Mouse (Mus musculus): ENCODE measurements around the gene Tecpr2. TPM values are rescaled to one million over a fixed set of nuclear protein-coding genes. Genes with fewer than 3 reads are reported as not detected.

The Tecpr2 gene
- polyA plus RNA-seq, 1 experiment: 4.2 TPM

DNA sequence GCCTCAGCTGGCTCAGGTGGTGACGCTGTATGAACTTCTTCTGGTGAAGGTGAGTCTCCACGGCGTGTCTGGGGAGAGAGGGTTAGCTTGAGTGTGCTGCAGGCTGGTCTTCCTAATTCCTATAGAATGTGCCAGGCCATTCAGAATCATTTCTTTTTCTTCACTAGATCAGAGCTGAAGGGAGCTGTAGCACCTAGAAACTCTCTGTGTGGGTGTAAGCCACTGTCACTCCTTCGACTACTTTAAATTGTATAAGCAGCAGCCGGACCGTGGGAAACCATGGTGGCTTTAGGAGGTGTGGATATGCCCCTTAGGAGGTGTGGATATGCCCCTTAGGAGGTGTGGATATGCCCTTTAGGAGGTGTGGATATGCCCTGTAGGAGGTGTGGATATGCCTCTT lies 25.1 kb upstream of the Tecpr2 start:
- no peak overlapping the region for H3ac ChIP-seq (ENCODE audit: control insufficient read depth, insufficient read length)
- H3K27me3 ChIP-seq (ENCODE audit: control insufficient read depth, insufficient read depth, insufficient read length): no peaks in the 10 kb centered on the region
- no peak overlapping the region for H3K4me2 ChIP-seq (ENCODE audit: low read depth)
- H3K4me3 ChIP-seq: no peak overlapping the region
- peaks cover 5% of the 10 kb centered on the region for H3K36me3 ChIP-seq (ENCODE audit: control insufficient read depth, insufficient read depth)
- no peak for TF ChIP-seq MYOG (IDR thresholded peaks at IDR 0.05; ENCODE audit: control insufficient read depth in 1 of 3, insufficient read depth in 1 of 3, insufficient read length in 2 of 3, low read depth in 2 of 3)
- TF ChIP-seq USF1 (IDR thresholded peaks at IDR 0.05; ENCODE audit: low read depth): no peak
- no peak for TF ChIP-seq MYOD1 (IDR thresholded peaks at IDR 0.05; ENCODE audit: control insufficient read depth in 1 of 3, insufficient read length in 2 of 3, low read depth in 2 of 3)
- TF ChIP-seq POLR2A (IDR thresholded peaks at IDR 0.05; ENCODE audit: insufficient read length, low read depth): no peak
- no peak for TF ChIP-seq POLR2AphosphoS2 (IDR thresholded peaks at IDR 0.05; ENCODE audit: insufficient read length, low read depth)
- no peak for TF ChIP-seq MAX (IDR thresholded peaks at IDR 0.05; ENCODE audit: low read depth)
- no peak for TF ChIP-seq CEBPB (IDR thresholded peaks at IDR 0.05; ENCODE audit: insufficient read depth, poor library complexity, severe bottlenecking)
- TF ChIP-seq REST (IDR thresholded peaks at IDR 0.05; ENCODE audit: insufficient read depth, insufficient read length): no peak
- H3K79me2 ChIP-seq (ENCODE audit: control insufficient read depth, insufficient read depth): no peaks in the 10 kb centered on the region

DNA sequence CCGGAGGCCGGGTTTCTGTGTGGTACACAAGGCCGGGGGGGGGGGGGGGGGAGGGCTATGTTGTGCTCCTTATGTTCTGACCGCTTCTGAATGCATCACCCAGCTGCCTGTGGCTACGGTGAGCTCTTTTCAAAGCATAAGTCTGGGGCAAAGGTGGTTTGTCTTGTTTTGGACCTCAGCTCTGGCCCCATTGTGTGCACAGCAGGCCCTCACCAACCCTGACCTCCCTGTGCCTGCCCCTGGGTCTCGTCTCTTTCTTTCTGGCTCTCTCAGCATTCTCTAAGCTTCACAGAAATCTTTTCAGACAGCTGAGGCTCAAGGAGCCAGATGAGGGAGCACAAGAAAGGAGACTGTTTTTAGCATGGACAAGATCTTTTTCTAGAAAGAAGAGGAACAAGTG lies 23.5 kb upstream of the Tecpr2 start:
- no peaks in the 10 kb centered on the region for H3K79me2 ChIP-seq (ENCODE audit: control insufficient read depth, insufficient read depth)
- H3K27me3 ChIP-seq (ENCODE audit: control insufficient read depth, insufficient read depth, insufficient read length): no peaks in the 10 kb centered on the region
- no peak for TF ChIP-seq REST (IDR thresholded peaks at IDR 0.05; ENCODE audit: insufficient read depth, insufficient read length)
- no peak for TF ChIP-seq TCF12 (IDR thresholded peaks at IDR 0.05; ENCODE audit: insufficient read depth, poor library complexity, severe bottlenecking)
- no peak for TF ChIP-seq MAX (IDR thresholded peaks at IDR 0.05; ENCODE audit: low read depth)
- no peak for TF ChIP-seq SRF (IDR thresholded peaks at IDR 0.05; ENCODE audit: control insufficient read depth, insufficient read length, low read depth)
- no peak for TF ChIP-seq CEBPB (IDR thresholded peaks at IDR 0.05; ENCODE audit: insufficient read depth, poor library complexity, severe bottlenecking)
- no peak for TF ChIP-seq USF1 (IDR thresholded peaks at IDR 0.05; ENCODE audit: low read depth)
- no peak for TF ChIP-seq MYOD1 (IDR thresholded peaks at IDR 0.05; ENCODE audit: control insufficient read depth in 1 of 3, insufficient read length in 2 of 3, low read depth in 2 of 3)
- TF ChIP-seq POLR2AphosphoS2 (IDR thresholded peaks at IDR 0.05; ENCODE audit: insufficient read length, low read depth): no peak
- TF ChIP-seq POLR2A (IDR thresholded peaks at IDR 0.05; ENCODE audit: insufficient read length, low read depth): no peak
- TF ChIP-seq E2F4 (IDR thresholded peaks at IDR 0.05; ENCODE audit: insufficient read depth): no peak
- no peak for TF ChIP-seq TCF3 (IDR thresholded peaks at IDR 0.05; ENCODE audit: insufficient read length, low read depth)
- no peak for TF ChIP-seq MYOG (IDR thresholded peaks at IDR 0.05; ENCODE audit: control insufficient read depth in 1 of 3, insufficient read depth in 1 of 3, insufficient read length in 2 of 3, low read depth in 2 of 3)
- H3K4me2 ChIP-seq (ENCODE audit: low read depth): no peak overlapping the region
- peaks cover 5% of the 10 kb centered on the region for H3K36me3 ChIP-seq (ENCODE audit: control insufficient read depth, insufficient read depth)
- H3K4me3 ChIP-seq: no peak overlapping the region
- no peak overlapping the region for H3ac ChIP-seq (ENCODE audit: control insufficient read depth, insufficient read length)

DNA sequence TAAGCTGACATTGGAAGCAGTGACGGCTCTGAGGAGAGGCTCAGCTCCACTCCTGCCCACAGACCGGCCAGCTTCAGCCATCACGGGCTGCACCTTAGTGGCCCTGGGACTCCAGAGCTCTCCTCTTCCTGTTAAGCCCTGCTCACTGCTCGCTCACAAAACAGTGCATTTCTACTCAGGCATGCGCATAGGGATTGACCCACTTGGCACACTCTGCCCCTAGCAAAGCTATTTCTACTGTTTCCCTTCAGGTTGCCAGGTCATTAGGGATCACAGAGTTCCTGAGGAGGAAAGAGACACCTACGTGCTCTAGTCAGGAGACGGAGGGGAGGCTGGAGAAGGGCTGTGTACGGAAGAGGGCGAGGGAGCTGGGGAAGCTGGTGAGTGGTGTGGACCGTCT lies 23.1 kb upstream of the Tecpr2 start:
- no peak overlapping the region for H3K4me2 ChIP-seq (ENCODE audit: low read depth)
- H3K4me3 ChIP-seq: no peak overlapping the region
- TF ChIP-seq MYOD1 (IDR thresholded peaks at IDR 0.05; ENCODE audit: control insufficient read depth in 1 of 3, insufficient read length in 2 of 3, low read depth in 2 of 3) (no peak), REST (IDR thresholded peaks at IDR 0.05; ENCODE audit: insufficient read depth, insufficient read length) (no peak), TCF12 (IDR thresholded peaks at IDR 0.05; ENCODE audit: insufficient read depth, poor library complexity, severe bottlenecking) (no peak), CEBPB (IDR thresholded peaks at IDR 0.05; ENCODE audit: insufficient read depth, poor library complexity, severe bottlenecking) (no peak), POLR2AphosphoS2 (IDR thresholded peaks at IDR 0.05; ENCODE audit: insufficient read length, low read depth) (no peak)
- no peaks in the 10 kb centered on the region for H3K79me2 ChIP-seq (ENCODE audit: control insufficient read depth, insufficient read depth)
- peaks cover 5% of the 10 kb centered on the region for H3K36me3 ChIP-seq (ENCODE audit: control insufficient read depth, insufficient read depth)
- no peaks in the 10 kb centered on the region for H3K27me3 ChIP-seq (ENCODE audit: control insufficient read depth, insufficient read depth, insufficient read length)
- no peak overlapping the region for H3ac ChIP-seq (ENCODE audit: control insufficient read depth, insufficient read length)

DNA sequence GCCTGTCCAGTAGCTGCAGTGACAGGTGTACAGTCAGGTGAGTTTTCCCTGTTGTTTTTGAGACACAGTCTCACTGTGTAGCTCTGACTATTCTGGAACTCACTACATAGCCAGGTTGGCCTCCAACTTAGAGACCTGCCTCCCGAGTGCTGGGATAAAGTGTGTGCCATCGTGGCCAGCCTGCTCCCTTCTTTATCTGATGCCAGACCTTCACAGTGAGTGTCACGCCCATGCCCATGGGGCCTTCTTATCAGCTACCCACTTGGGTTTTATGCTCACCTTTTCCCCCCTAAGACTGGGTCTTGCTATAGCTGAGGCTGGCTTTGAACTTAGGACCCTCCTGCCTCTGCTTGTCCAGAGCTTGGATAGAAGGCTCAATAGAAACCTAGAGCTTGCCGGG lies 19.0 kb upstream of the Tecpr2 start:
- Histone ChIP-seq H3K27me3 (ENCODE audit: control insufficient read depth, insufficient read depth, insufficient read length) (no peaks in the 10 kb centered on the region), H3ac (ENCODE audit: control insufficient read depth, insufficient read length) (no peak overlapping the region), H3K36me3 (ENCODE audit: control insufficient read depth, insufficient read depth) (peaks cover 9% of the 10 kb centered on the region), H3K4me2 (ENCODE audit: low read depth) (no peak overlapping the region), H3K4me3 (no peak overlapping the region), H3K79me2 (ENCODE audit: control insufficient read depth, insufficient read depth) (no peaks in the 10 kb centered on the region)
- no peak for TF ChIP-seq CEBPB (IDR thresholded peaks at IDR 0.05; ENCODE audit: insufficient read depth, poor library complexity, severe bottlenecking)
- TF ChIP-seq MAX (IDR thresholded peaks at IDR 0.05; ENCODE audit: low read depth): no peak
- TF ChIP-seq POLR2A (IDR thresholded peaks at IDR 0.05; ENCODE audit: insufficient read length, low read depth): no peak
- TF ChIP-seq TCF12 (IDR thresholded peaks at IDR 0.05; ENCODE audit: insufficient read depth, poor library complexity, severe bottlenecking): no peak
- TF ChIP-seq SRF (IDR thresholded peaks at IDR 0.05; ENCODE audit: control insufficient read depth, insufficient read length, low read depth): no peak
- TF ChIP-seq USF1 (IDR thresholded peaks at IDR 0.05; ENCODE audit: low read depth): no peak
- TF ChIP-seq POLR2AphosphoS2 (IDR thresholded peaks at IDR 0.05; ENCODE audit: insufficient read length, low read depth): no peak
- no peak for TF ChIP-seq MYOG (IDR thresholded peaks at IDR 0.05; ENCODE audit: control insufficient read depth in 1 of 3, insufficient read depth in 1 of 3, insufficient read length in 2 of 3, low read depth in 2 of 3)
- TF ChIP-seq MYOD1 (IDR thresholded peaks at IDR 0.05; ENCODE audit: control insufficient read depth in 1 of 3, insufficient read length in 2 of 3, low read depth in 2 of 3): no peak
- TF ChIP-seq E2F4 (IDR thresholded peaks at IDR 0.05; ENCODE audit: insufficient read depth): no peak
- TF ChIP-seq REST (IDR thresholded peaks at IDR 0.05; ENCODE audit: insufficient read depth, insufficient read length): no peak
- no peak for TF ChIP-seq TCF3 (IDR thresholded peaks at IDR 0.05; ENCODE audit: insufficient read length, low read depth)

DNA sequence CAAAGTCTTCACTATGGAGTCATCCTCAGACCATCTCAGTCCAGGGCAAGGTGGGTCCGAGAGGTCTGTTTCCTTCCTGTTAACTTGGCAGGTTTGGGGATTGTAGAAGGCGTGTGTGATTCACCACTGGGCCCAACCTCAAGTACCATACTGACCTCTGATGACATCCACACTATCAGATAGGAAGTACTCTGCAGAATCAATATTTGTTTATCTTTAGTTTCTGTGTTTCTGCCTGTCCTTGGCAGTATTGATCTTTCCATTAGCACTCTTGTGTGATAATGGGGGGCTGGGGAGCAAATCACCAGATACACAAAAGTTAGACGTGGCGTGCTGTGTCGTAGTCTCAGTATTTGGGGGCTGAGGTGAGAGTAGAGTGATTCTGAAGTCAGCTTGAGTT lies 17.8 kb upstream of the Tecpr2 start:
- Histone ChIP-seq H3K36me3 (ENCODE audit: control insufficient read depth, insufficient read depth) (peaks cover 17% of the 10 kb centered on the region), H3K4me3 (no peak overlapping the region), H3K27me3 (ENCODE audit: control insufficient read depth, insufficient read depth, insufficient read length) (no peaks in the 10 kb centered on the region), H3K79me2 (ENCODE audit: control insufficient read depth, insufficient read depth) (no peaks in the 10 kb centered on the region), H3K4me2 (ENCODE audit: low read depth) (no peak overlapping the region), H3ac (ENCODE audit: control insufficient read depth, insufficient read length) (no peak overlapping the region)
- TF ChIP-seq MYOG (IDR thresholded peaks at IDR 0.05; ENCODE audit: control insufficient read depth in 1 of 3, insufficient read depth in 1 of 3, insufficient read length in 2 of 3, low read depth in 2 of 3): no peak
- no peak for TF ChIP-seq E2F4 (IDR thresholded peaks at IDR 0.05; ENCODE audit: insufficient read depth)
- no peak for TF ChIP-seq POLR2AphosphoS2 (IDR thresholded peaks at IDR 0.05; ENCODE audit: insufficient read length, low read depth)
- no peak for TF ChIP-seq USF1 (IDR thresholded peaks at IDR 0.05; ENCODE audit: low read depth)
- no peak for TF ChIP-seq TCF3 (IDR thresholded peaks at IDR 0.05; ENCODE audit: insufficient read length, low read depth)
- TF ChIP-seq MYOD1 (IDR thresholded peaks at IDR 0.05; ENCODE audit: control insufficient read depth in 1 of 3, insufficient read length in 2 of 3, low read depth in 2 of 3): no peak
